ENCODE assay signal across 22 mouse cellular contexts in genomic region chr6:39164891-39165290, GRCm38 (mm10). TPM values are rescaled to one million over a fixed set of nuclear protein-coding genes. Genes with fewer than 3 reads are reported as not detected.
DNase-seq lines count a peak whose midpoint lies in the region; ATAC-seq and TF ChIP-seq lines count a peak whose summit lies in the region.
"Had no signal": no experiment of that assay in that cellular context is flagged by ENCODE, and none has a peak within 500 bp of the region (broad histone marks: within the 10 kb centered on the region; RNA-seq: fewer than 3 reads in every experiment).

No protein-coding gene starts in this region.

- TF ChIP-seq POLR2A in MEL (IDR thresholded peaks at IDR 0.05; ENCODE audit: control insufficient read depth in 1 of 2, insufficient read depth in 1 of 2, low read depth in 1 of 2, low read length in 2 of 2, poor library complexity in 1 of 2), result no peak

- no peak overlapping the region for H3K9ac ChIP-seq in MEL (ENCODE audit: control insufficient read depth, low read depth, low read length, poor library complexity, severe bottlenecking)
- H3K9ac ChIP-seq in forebrain, postnatal 0 days, result no peak overlapping the region
- H3K9ac ChIP-seq: embryonic facial prominence, embryonic 12.5 days; forebrain, embryonic 13.5 days; forebrain, embryonic 15.5 days had no signal

- H3K4me3 ChIP-seq in MEL (ENCODE audit: control insufficient read depth in 1 of 2, insufficient read depth in 1 of 2, low read depth in 2 of 2, low read length in 2 of 2), result no peak overlapping the region
- H3K4me3 ChIP-seq in forebrain, postnatal 0 days (ENCODE audit: low read depth, low read length), result no peak overlapping the region
- H3K4me3 ChIP-seq: embryonic facial prominence, embryonic 10.5 days; embryonic facial prominence, embryonic 12.5 days; forebrain, embryonic 13.5 days; forebrain, embryonic 15.5 days; gastrocnemius, adult 2 months had no signal

- no peak for TF ChIP-seq RAD21 in MEL (IDR thresholded peaks at IDR 0.05; ENCODE audit: low read depth, low read length)

- H3K36me3 ChIP-seq in MEL (ENCODE audit: control insufficient read depth in 1 of 2, insufficient read depth in 2 of 2, low read length in 2 of 2), result peaks cover 3 to 25% of the 10 kb centered on the region in 2 experiments; a peak in 2 of 4 replicates
- peaks cover 6% of the 10 kb centered on the region; the same call in 1 of the 2 replicates for H3K36me3 ChIP-seq in forebrain, postnatal 0 days (ENCODE audit: insufficient read depth)

- no peaks in the 10 kb centered on the region for H3K9me3 ChIP-seq in MEL (replicated peaks; ENCODE audit: insufficient read depth, low read length)
- no peaks in the 10 kb centered on the region for H3K9me3 ChIP-seq in forebrain, postnatal 0 days (ENCODE audit: low read length)
- H3K9me3 ChIP-seq: embryonic facial prominence, embryonic 10.5 days; embryonic facial prominence, embryonic 12.5 days; forebrain, embryonic 13.5 days; forebrain, embryonic 15.5 days; G1E had no signal

- peaks cover 7 to 12% of the 10 kb centered on the region in 2 experiments for H3K4me1 ChIP-seq in MEL (ENCODE audit: control insufficient read depth in 1 of 2, insufficient read depth in 2 of 2, low read length in 2 of 2)
- H3K4me1 ChIP-seq in forebrain, postnatal 0 days (ENCODE audit: insufficient read depth), result no peaks in the 10 kb centered on the region
- H3K4me1 ChIP-seq: embryonic facial prominence, embryonic 10.5 days; embryonic facial prominence, embryonic 12.5 days; forebrain, embryonic 13.5 days; forebrain, embryonic 15.5 days had no signal

- no peak for TF ChIP-seq CTCF in MEL (IDR thresholded peaks at IDR 0.05 in 2 of 3, conservative IDR thresholded peaks at IDR 0.05 in 1 of 3; ENCODE audit: control insufficient read depth in 1 of 3, insufficient read depth in 1 of 3, low read depth in 2 of 3, low read length in 3 of 3, poor library complexity in 1 of 3, severe bottlenecking in 1 of 3)
- TF ChIP-seq CTCF in forebrain, postnatal 0 days (IDR thresholded peaks at IDR 0.05; ENCODE audit: low read depth), result no peak

- peak; percentile 22 to 79 for DNase-seq in adrenal gland, adult (ENCODE audit: inconsistent age in 2 of 2, low spot score in 1 of 2)
- no peak for DNase-seq in adrenal gland, postnatal 14 days
- peak; percentile 12 for DNase-seq in 3T3-L1 (ENCODE audit: low read depth, low spot score)
- DNase-seq in MEL (ENCODE audit: low read depth, low spot score), result peak; percentile 19
- no peak for DNase-seq in forebrain, postnatal 0 days
- DNase-seq in MN1 (ENCODE audit: low spot score), result no peak
- DNase-seq: adrenal gland, postnatal 10 days; B cell, adult 2 months; cerebellum, adult 11-12 months; cerebellum, adult 2 months; cerebellum, adult 9-10 months; cerebellum, postnatal 10 days; cerebellum, postnatal 25 days; gastrocnemius, adult 2 months had no signal

- H3K79me2 ChIP-seq in MEL (ENCODE audit: control insufficient read depth, insufficient read depth, low read length, poor library complexity), result no peaks in the 10 kb centered on the region

- no peak for TF ChIP-seq EP300 in MEL (IDR thresholded peaks at IDR 0.05; ENCODE audit: low read depth in 1 of 2, low read length in 2 of 2)

- WGBS in forebrain, postnatal 0 days, result 100% methylated on average over 1 of the region's 1 CpGs

- H3K4me2 ChIP-seq in forebrain, postnatal 0 days (ENCODE audit: low read depth), result no peak overlapping the region
- H3K4me2 ChIP-seq: embryonic facial prominence, embryonic 12.5 days; forebrain, embryonic 13.5 days; forebrain, embryonic 15.5 days had no signal

- H3K27ac ChIP-seq in MEL (ENCODE audit: control insufficient read depth, low read depth, low read length), result no peak overlapping the region; the same call in 1 of the 2 replicates
- H3K27ac ChIP-seq in forebrain, postnatal 0 days (ENCODE audit: low read depth, low read length), result no peak overlapping the region
- H3K27ac ChIP-seq: embryonic facial prominence, embryonic 10.5 days; embryonic facial prominence, embryonic 12.5 days; forebrain, embryonic 13.5 days; forebrain, embryonic 15.5 days; gastrocnemius, adult 2 months had no signal

- H3K27me3 ChIP-seq in MEL (ENCODE audit: control insufficient read depth in 1 of 2, insufficient read depth in 2 of 2, low read length in 2 of 2), result no peaks in the 10 kb centered on the region
- H3K27me3 ChIP-seq in forebrain, postnatal 0 days (ENCODE audit: insufficient read depth, low read length), result no peaks in the 10 kb centered on the region
- H3K27me3 ChIP-seq: CH12.LX; embryonic facial prominence, embryonic 12.5 days; forebrain, embryonic 13.5 days; forebrain, embryonic 15.5 days; Patski had no signal

- no peak for ATAC-seq in forebrain, postnatal 0 days
- ATAC-seq: CD4-positive, CD25-positive, alpha-beta regulatory T cell, adult 4 months; forebrain, embryonic 13.5 days; forebrain, embryonic 15.5 days; Patski had no signal

TF ChIP-seq in MEL, 35 proteins besides CTCF, POLR2A, EP300 and RAD21:
- TF ChIP-seq CHD2 (IDR thresholded peaks at IDR 0.05; ENCODE audit: low read length), result no peak
- TF ChIP-seq ELF1 (IDR thresholded peaks at IDR 0.05; ENCODE audit: low read depth, low read length), result no peak

RNA-seq across cellular contexts. Expression of gene Kdm7a, which starts 41.7 kb away (rescaled TPM):
- total RNA-seq in adrenal gland, postnatal 14 days (2021), result 17.0 and 19.5 TPM in 2 replicates
- total RNA-seq in MEL (2012; rRNA removed), result 1.7 and 2.5 TPM in 2 replicates
- 1 to 10 TPM in 1 of 2 experiments, not detected in 1; 2.5 TPM for polyA plus RNA-seq in MEL (2012; ENCODE audit: insufficient read depth in 1 of 2, insufficient read length in 2 of 2, low read depth in 1 of 2, low replicate concordance in 2 of 2, missing spikeins in 1 of 2)
- 7.0 and 9.8 TPM in 2 replicates for total RNA-seq in forebrain, postnatal 0 days (2014; rRNA removed)
- polyA plus RNA-seq in forebrain, postnatal 0 days (2015; fragmentation: Nextera tagmentation; extraction: Ambion mirVana), result 0.83 and 1.5 TPM in 2 replicates

RNA-seq across cellular contexts. Expression of gene Parp12, which starts 46.7 kb away (rescaled TPM):
- 15.6 and 16.0 TPM in 2 replicates for total RNA-seq in adrenal gland, postnatal 14 days (2021)
- 4.2 and 5.2 TPM in 2 replicates for total RNA-seq in MEL (2012; rRNA removed)
- polyA plus RNA-seq in MEL (2012; ENCODE audit: insufficient read depth in 1 of 2, insufficient read length in 2 of 2, low read depth in 1 of 2, low replicate concordance in 2 of 2, missing spikeins in 1 of 2), result 1 to 10 TPM in 1 of 2 experiments, not detected in 1; 8.6 TPM
- total RNA-seq in forebrain, postnatal 0 days (2014; rRNA removed), result 6.4 and 8.1 TPM in 2 replicates
- 2.9 and 3.6 TPM in 2 replicates for polyA plus RNA-seq in forebrain, postnatal 0 days (2015; fragmentation: Nextera tagmentation; extraction: Ambion mirVana)
- total RNA-seq: G1E had no signal
- polyA plus RNA-seq: G1E had no signal

Comparison
In these comparisons a context has a peak if more than half of its experiments do, and no peak if none do; other contexts are left out.
1. DNase-seq: peak in adrenal gland, adult (2 of 2), 3T3-L1 (single experiment) and MEL (single experiment); none in adrenal gland, postnatal 14 days (single experiment), forebrain, postnatal 0 days (single experiment) and MN1 (single experiment).